Mouse (Mus musculus) heart, postnatal 10 days (tissue): ENCODE data around the gene Ppp4r2. TPM values are rescaled to one million over a fixed set of nuclear protein-coding genes. Genes with fewer than 3 reads are reported as not detected.
"Not testable (repeated sequence)": the region's sequence is repeated elsewhere in the genome, so short reads cannot be mapped to it uniquely, and the experiment has no call there.

Experiments used
- DNase-seq, 2 experiments: peaks; one replicate each; pipeline ENCODE4 v3.0.0; 2021
- intact Hi-C: fragments of 180-260 bp; cut with DNase I; formaldehyde crosslinking; loops from one replicate; pipeline ENCODE4 v1.15.1; 2025
- total RNA-seq, 2 experiments: library from RNA; stranded (reverse); gene quantifications; 2 replicates each; pipeline ENCODE4 v1.2.3; 2021

Gene Ppp4r2
- total RNA-seq, 2 experiments from 2014 or later = 56.5 to 62.8 TPM

GRCm38 (mm10) chr6:100829770-100830169, 3.7 kb upstream of the Ppp4r2 start:
- intact Hi-C loops = loop anchor here (10.0 kb wide), 1 partner anchor 545 kb away; the partner anchor contains the start of gene Rybp
- DNase-seq = no peak

- DNase-seq = no peak
- intact Hi-C loops = loop anchor here (10.0 kb wide), 1 partner anchor 546 kb away; the partner anchor contains the start of gene Rybp
These were observed 2.2 kb upstream of the Ppp4r2 start for GRCm38 (mm10) chr6:100831188-100831587.

DNA sequence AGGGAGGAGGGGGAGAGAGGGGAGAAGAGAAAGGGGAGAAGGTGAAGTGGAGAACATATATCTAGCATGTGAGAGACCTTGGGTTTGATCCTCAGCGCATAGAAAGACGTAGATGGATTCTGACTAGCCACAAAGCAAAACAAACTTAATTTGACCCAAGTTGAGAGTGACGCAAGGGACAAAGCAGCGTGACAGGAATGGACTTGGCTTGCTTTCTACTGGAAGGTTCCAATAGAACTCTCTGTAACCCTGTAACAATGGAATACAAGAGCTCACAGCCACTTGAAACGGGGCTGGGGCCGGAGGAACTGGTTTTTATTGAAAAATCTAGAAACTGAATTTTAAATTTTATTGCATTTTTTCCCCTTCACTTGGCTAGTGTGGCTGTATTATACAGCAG, 1.7 kb upstream of the Ppp4r2 start:
- intact Hi-C loops = loop anchor here (10.0 kb wide), 1 partner anchor 547 kb away; the partner anchor contains the start of gene Rybp
- DNase-seq = no peak

GRCm38 (mm10) chr6:100833811-100834481, 524 bp downstream of the Ppp4r2 start:
- intact Hi-C loops = loop anchor here (10.0 kb wide), 1 partner anchor 549 kb away; the partner anchor contains the start of gene Rybp
- DNase-seq = peak; percentile 59 to 60

DNA sequence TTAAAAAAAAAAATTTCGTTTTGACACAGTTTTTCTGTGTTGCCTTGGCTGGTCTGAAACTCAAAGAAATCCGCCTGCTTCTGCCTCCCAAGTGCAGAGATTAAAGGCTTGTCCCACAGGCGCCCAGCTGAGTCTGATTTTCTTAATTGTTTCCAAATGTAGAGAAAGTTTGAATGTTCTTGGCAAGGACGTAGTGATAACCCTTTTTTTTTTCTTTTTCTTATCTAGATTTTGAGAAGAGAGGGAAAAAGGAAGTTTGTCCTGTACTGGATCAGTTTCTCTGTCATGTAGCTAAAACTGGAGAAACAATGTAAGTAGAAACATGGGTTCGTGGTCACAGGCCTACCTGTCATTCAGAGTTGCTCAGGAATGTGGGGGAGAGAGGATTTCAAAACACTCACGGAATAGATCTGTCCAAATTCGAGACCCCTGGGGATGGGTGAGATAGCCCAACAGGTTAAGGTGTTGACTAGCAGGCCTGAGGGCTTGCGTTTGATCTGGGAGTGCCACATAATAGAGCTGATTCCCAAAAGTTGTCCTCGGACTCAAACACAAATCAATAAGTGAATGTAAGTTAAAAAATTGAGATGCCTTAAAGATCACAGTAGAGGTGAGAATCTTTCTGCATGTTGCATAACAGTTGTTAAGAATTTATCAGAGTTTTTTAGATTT, 1.2 kb downstream of the Ppp4r2 start:
- intact Hi-C loops = loop anchor here (5.0 to 10.0 kb wide), 2 partner anchors 38 to 550 kb away; partner anchors contain the start of gene Rybp
- DNase-seq = no peak

DNA sequence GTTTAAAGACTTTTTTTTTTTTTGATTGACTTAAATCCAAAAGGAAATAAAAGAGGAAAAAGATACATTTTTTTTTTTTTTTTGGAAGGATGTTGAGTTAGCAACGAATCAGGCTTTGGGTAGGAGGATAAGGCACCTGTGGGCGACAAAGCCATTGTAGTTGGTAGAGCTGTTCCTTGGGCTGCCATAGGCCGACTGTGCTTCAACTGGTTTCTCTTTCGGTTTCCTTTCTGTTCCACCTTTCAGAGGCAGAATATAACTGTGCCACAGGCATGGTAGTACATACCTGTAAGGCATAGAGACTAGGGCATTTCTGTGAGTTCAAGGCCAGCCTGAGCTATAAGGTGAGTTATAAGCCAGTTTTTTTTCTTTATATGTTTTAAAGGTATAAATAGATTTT, 11.6 kb downstream of the Ppp4r2 start:
- intact Hi-C loops = no loop called here
- DNase-seq = no peak

DNA sequence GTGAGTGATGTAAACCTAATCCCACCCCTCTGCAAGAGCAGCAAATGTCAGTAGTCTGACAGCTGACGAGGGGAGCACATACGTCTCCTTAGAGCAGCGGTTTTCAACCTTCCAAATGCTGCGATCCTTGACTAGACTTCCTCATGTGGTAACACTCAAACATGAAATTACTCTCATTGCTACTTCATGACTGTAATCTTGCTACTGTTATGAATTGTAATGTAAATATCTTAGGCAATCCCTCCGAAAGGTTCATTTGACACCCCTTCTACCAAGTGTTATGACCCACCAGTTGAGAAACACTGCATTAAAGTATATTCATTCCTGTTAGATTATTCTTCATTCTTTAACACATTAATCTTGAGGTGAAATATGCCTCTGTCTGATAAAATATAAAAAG, 13.8 kb downstream of the Ppp4r2 start:
- intact Hi-C loops = no loop called here
- no peak for DNase-seq

GRCm38 (mm10) chr6:100848682-100849375, 15.4 kb downstream of the Ppp4r2 start:
- no peak for DNase-seq
- intact Hi-C loops = no loop called here

GRCm38 (mm10) chr6:100850671-100851081, 17.3 kb downstream of the Ppp4r2 start:
- DNase-seq = no peak

GRCm38 (mm10) chr6:100851083-100851482, 17.7 kb downstream of the Ppp4r2 start:
- intact Hi-C loops = no loop called here
- no peak for DNase-seq

More at GRCm38 (mm10) chr6:100850671-100851081, 17.3 kb downstream of the Ppp4r2 start:
- intact Hi-C loops = no loop called here

GRCm38 (mm10) chr6:100865321-100865720, 31.9 kb downstream of the Ppp4r2 start:
- intact Hi-C loops = no loop called here
- no peak for DNase-seq

DNA sequence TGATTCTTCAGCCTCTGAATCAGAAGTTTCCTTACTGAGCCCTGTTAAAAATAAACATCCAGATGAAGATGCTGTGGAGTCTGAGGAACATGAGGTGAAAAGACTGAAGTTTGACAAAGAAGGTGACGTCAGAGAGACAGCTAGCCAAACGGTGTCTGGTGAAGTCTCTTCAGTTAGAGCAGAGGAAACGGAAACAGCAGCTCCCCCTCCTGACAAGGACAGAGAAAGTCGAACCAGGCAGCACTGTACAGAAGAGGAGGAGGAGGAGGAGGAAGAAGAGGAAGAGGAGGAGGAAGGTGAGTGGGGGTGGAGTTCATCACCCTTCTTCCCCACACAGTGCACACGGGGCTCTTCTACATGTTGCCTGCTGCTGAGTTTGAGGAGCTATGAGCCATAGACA, 32.4 kb downstream of the Ppp4r2 start:
- DNase-seq, intact Hi-C loops: not testable (repeated sequence)

DNA sequence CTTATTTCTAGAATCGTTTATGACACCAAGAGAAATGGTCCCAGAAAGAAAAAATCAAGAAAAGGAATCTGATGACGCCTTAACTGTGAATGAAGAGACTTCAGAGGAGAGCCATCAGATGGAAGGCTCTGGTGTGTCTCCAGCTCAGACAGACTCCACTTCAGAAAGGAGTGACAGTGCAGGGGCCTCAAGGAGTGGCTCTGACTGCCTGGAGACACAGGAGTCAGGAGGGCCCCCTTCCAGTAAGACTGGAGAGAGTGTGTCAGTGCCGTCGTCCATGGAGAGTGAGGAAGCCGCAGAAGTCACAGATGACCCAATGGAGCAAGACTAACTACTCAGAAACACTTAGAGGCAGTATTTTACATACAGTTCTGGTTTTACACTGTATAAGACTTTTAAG, 32.8 kb downstream of the Ppp4r2 start:
- intact Hi-C loops, DNase-seq: not testable (repeated sequence)

DNA sequence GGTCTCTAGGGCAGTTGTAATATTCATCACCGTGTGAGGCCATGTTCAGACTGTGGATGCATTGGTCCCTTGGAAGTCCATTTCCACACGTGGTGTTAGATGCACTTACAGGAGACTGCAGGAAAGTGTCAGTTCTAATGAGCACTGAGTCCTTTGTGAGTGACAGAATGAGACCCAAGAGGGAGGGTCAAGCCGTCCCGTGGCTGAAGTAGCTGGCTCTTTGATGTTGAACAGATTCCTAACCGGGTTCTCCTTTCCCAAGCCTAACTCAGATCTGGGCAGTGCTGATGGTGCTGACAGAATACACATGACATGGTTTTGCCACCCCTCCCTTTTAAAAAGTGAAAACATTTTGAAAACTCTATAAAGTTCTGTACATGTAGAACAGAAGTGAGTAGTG, 35.4 kb downstream of the Ppp4r2 start:
- no peak for DNase-seq
- intact Hi-C loops = no loop called here

GRCm38 (mm10) chr6:100869909-100870308, 36.5 kb downstream of the Ppp4r2 start:
- DNase-seq = no peak
- intact Hi-C loops = loop anchor here (5.0 to 10.0 kb wide), 2 partner anchors 33 to 105 kb away; no protein-coding TSS in a partner anchor

DNA sequence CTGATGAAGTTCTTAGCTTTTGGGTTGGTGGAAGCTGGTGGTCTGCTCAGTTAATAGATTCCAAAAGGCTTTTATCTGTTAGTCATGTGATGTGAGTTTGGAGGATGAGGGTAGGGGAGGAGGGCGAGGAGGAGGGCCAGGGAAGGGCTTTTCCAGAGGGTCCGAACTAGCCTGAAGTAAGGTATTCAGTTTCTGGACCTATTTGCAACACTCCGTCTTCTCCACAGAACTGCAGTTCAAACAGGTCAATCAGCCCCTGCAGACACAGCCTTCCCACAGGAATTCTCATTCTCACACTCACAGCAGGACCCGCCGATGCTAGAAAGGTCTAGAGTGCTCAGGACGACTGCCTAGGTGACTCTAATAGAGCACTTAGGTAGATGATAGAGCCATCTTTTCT, 39.8 kb downstream of the Ppp4r2 start:
- intact Hi-C loops = loop anchor here (5.0 to 10.0 kb wide), 2 partner anchors 36 to 108 kb away; no protein-coding TSS in a partner anchor
- no peak for DNase-seq

DNA sequence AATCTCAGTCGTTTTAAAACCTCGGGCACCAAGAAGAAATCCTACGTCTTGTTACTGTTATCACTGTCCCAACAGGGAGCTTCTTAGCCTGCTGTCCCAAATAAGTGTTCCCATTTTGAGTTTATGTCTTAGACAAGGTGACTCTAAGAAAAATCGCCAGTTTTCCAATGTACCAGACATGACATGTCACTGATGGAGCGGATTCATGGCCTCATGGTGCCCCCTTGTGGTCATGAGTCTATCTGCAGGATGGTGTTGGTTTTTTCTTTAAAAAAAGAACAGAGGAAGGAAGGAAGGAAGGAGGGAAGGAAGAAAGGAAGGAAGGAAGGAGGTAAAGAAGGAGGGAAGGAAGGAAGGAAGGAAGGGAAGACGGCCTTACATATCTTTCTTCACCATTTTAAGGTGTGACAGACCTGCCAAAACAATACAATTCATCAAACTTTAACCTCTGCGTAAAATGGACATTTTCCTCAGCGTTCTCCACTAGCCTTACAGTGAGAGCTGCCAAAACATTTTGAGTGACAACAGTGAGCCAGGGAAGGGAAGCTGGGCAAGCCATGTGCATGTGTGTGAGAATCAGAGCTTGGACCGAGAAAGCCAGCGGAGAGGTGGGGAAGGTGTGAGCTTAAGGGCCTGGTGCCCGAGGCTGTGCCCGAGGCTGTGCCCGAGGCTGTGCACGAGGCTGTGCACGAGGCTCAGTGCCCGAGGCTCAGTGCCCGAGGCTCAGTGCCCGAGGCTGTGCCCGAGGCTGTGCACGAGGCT, 42.6 kb downstream of the Ppp4r2 start:
- intact Hi-C loops = loop anchor here (1.0 to 10.0 kb wide), 3 partner anchors 111 to 264 kb away; no protein-coding TSS in a partner anchor
- peak; percentile 72 to 83 for DNase-seq

- DNase-seq = no peak
- intact Hi-C loops = loop anchor here (5.0 to 10.0 kb wide), 2 partner anchors 112 to 264 kb away; no protein-coding TSS in a partner anchor
These were observed 43.2 kb downstream of the Ppp4r2 start for GRCm38 (mm10) chr6:100876624-100877017.

DNA sequence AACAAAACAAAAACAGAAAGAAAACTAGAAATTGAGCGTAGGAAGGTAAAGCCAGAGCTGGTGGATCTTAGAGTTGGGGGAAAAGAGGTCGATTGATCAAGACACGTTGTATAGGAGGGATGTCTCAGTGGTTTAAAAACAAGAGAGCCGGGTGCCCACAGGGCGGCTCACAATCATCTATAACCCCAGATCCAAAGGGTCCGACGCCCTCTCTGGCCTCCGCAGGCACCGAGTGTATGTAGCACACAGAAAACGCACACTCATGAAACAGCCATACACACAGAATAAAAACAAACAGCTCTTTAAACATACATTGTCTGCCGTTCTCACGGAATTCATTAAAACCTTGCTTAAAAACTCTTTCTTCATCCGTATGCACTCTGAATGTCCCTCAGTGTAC, 45.1 kb downstream of the Ppp4r2 start:
- no peak for DNase-seq
- intact Hi-C loops = loop anchor here (5.0 to 10.0 kb wide), 2 partner anchors 114 to 266 kb away; no protein-coding TSS in a partner anchor

GRCm38 (mm10) chr6:100879607-100880006, 46.2 kb downstream of the Ppp4r2 start:
- intact Hi-C loops = loop anchor here (5.0 to 10.0 kb wide), 4 partner anchors 115 to 655 kb away; partner anchors contain the start of gene Pdzrn3
- no peak for DNase-seq
